Mouse (Mus musculus) lung, adult 2 months (tissue): Measurements from ENCODE around the gene Ptges3. TPM values are rescaled to one million over a fixed set of nuclear protein-coding genes. Genes with fewer than 3 reads are reported as not detected.
"Not testable (repeated sequence)": the region's sequence is repeated elsewhere in the genome, so short reads cannot be mapped to it uniquely, and the experiment has no call there.

Experiments
- DNase-seq: peaks from one replicate; pipeline ENCODE4 v3.0.0; 2022
- H3K4me1 ChIP-seq: fragments of 200-500 bp; 2 replicates; pipeline ENCODE4 v1.6.1; 2011; ENCODE audit warnings: low read length; ENCODE audit not compliant: control insufficient read depth, insufficient read depth
- H3K4me3 ChIP-seq: fragments of 200-500 bp; replicated peaks from 2 replicates; pipeline ENCODE3; 2011; ENCODE audit warnings: low read depth, mild to moderate bottlenecking, control low read depth, low read length; ENCODE audit errors: extremely low read depth
- CTCF ChIP-seq: fragments of 200-500 bp; IDR thresholded peaks from 2 replicates; pipeline ENCODE4 v1.5.1; 2011; ENCODE audit warnings: mild to moderate bottlenecking, low read length, control low read depth; ENCODE audit not compliant: insufficient read depth
- POLR2A ChIP-seq: fragments of 200-500 bp; IDR thresholded peaks from 2 replicates; pipeline ENCODE4 v1.6.1; 2011; ENCODE audit warnings: low read depth, mild to moderate bottlenecking, control low read depth, low read length, borderline replicate concordance; ENCODE audit errors: extremely low read depth
- WGBS: fragments of 180-500 bp; shearing (Covaris S2); methylation state at CpG from one replicate; pipeline ENCODE4 v1.1.7; 2018; 5-methylcytosine and 5-hydroxymethylcytosine counted together
- polyA plus RNA-seq: library from polyadenylated mRNA; depleted of rRNA; stranded (reverse); fragments of >200 nt; gene quantifications from 2 replicates; pipeline ENCODE4 v1.2.3, GENCODE M21; 2012

The Ptges3 gene
- polyA plus RNA-seq, 1 experiment: 43.8 TPM

GRCm38 (mm10) chr10:128039858-128040257, 18.9 kb upstream of the Ptges3 start:
- 54% methylated on average over 3 of the region's 3 CpGs for WGBS
- no peak for TF ChIP-seq POLR2A
- TF ChIP-seq CTCF: no peak
- Histone ChIP-seq H3K4me1 (peaks cover 12% of the 10 kb centered on the region), H3K4me3 (no peak overlapping the region)
- no peak for DNase-seq

GRCm38 (mm10) chr10:128040293-128040692, 18.5 kb upstream of the Ptges3 start:
- Histone ChIP-seq H3K4me1 (peaks cover 13% of the 10 kb centered on the region), H3K4me3 (no peak overlapping the region)
- TF ChIP-seq POLR2A (no peak), CTCF (no peak)
- 72% methylated on average over 5 of the region's 5 CpGs for WGBS
- no peak for DNase-seq

DNA sequence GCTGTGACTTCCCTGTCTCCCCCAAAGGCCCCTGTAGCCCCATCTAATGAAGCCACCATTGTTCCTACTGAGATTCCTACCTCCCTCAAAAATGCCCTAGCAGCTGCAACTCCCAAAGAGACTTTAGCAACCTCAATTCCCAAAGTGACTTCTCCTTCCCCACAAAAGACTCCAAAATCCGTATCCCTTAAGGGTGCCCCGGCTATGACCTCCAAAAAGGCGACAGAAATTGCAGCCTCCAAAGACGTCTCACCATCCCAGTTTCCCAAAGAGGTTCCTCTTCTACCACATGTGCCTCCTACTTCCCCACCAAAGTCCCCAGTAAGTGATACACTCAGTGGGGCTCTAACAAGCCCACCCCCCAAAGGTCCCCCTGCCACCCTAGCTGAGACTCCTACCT, 17.1 kb upstream of the Ptges3 start:
- Histone ChIP-seq H3K4me3 (no peak overlapping the region), H3K4me1 (peaks cover 13% of the 10 kb centered on the region)
- WGBS: 83% methylated on average over 4 of the region's 4 CpGs
- no peak for DNase-seq
- no peak for TF ChIP-seq CTCF

DNA sequence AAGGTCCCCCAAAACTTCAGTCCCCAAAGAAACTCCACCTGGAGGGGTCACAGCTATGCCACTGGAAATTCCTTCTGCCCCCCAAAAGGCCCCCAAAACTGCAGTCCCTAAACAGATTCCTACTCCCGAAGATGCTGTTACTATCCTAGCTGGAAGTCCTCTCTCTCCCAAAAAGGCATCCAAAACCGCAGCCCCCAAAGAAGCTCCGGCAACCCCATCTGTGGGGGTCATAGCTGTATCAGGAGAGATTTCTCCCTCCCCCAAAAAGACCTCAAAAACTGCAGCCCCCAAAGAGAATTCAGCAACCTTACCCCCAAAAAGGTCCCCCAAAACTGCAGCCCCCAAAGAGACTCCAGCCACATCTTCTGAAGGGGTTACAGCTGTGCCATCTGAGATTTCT, 16.3 kb upstream of the Ptges3 start:
- 89% methylated on average over 3 of the region's 3 CpGs for WGBS
- no peak for DNase-seq
- TF ChIP-seq CTCF: no peak
- Histone ChIP-seq H3K4me3 (no peak overlapping the region), H3K4me1 (peaks cover 8% of the 10 kb centered on the region)

GRCm38 (mm10) chr10:128043041-128043835, 15.5 kb upstream of the Ptges3 start:
- no peak for DNase-seq
- no peak overlapping the region for H3K4me3 ChIP-seq
- H3K4me1 ChIP-seq: peaks cover 6% of the 10 kb centered on the region
- TF ChIP-seq POLR2A (no peak), CTCF (no peak)
- WGBS: 54% methylated on average over 3 of the region's 3 CpGs

GRCm38 (mm10) chr10:128048157-128048556, 10.6 kb upstream of the Ptges3 start:
- DNase-seq: no peak
- TF ChIP-seq CTCF (no peak), POLR2A (no peak)
- Histone ChIP-seq H3K4me1 (peaks cover 2% of the 10 kb centered on the region; the same call in 1 of the 2 replicates), H3K4me3 (no peak overlapping the region)
- 96% methylated on average over 8 of the region's 8 CpGs for WGBS

GRCm38 (mm10) chr10:128049741-128050140, 9.0 kb upstream of the Ptges3 start:
- TF ChIP-seq POLR2A (no peak), CTCF (no peak)
- Histone ChIP-seq H3K4me3 (no peak overlapping the region), H3K4me1 (peaks cover 2% of the 10 kb centered on the region; the same call in 1 of the 2 replicates)
- 95% methylated on average over 2 of the region's 2 CpGs for WGBS
- DNase-seq: no peak

GRCm38 (mm10) chr10:128050355-128050754, 8.4 kb upstream of the Ptges3 start:
- no peak for DNase-seq
- no peaks in the 10 kb centered on the region for H3K4me1 ChIP-seq
- 87% methylated on average over 2 of the region's 2 CpGs for WGBS
- H3K4me3 ChIP-seq: no peak overlapping the region
- TF ChIP-seq CTCF (no peak), POLR2A (no peak)

GRCm38 (mm10) chr10:128051589-128051988, 7.2 kb upstream of the Ptges3 start:
- TF ChIP-seq POLR2A: no peak
- TF ChIP-seq CTCF: no peak
- 96% methylated on average over 5 of the region's 5 CpGs for WGBS
- no peak for DNase-seq
- H3K4me3 ChIP-seq: no peak overlapping the region
- no peaks in the 10 kb centered on the region for H3K4me1 ChIP-seq

GRCm38 (mm10) chr10:128052136-128052535, 6.6 kb upstream of the Ptges3 start:
- WGBS: 87% methylated on average over 1 of the region's 2 CpGs
- not testable (repeated sequence) for H3K4me1 ChIP-seq, H3K4me3 ChIP-seq, DNase-seq

- no peak for DNase-seq
- peaks cover 3% of the 10 kb centered on the region for H3K4me1 ChIP-seq
- WGBS: 95% methylated on average over 8 of the region's 8 CpGs
- TF ChIP-seq POLR2A: no peak
- no peak for TF ChIP-seq CTCF
- H3K4me3 ChIP-seq: no peak overlapping the region
These were observed 5.8 kb upstream of the Ptges3 start for GRCm38 (mm10) chr10:128053001-128053400.
